Mouse (Mus musculus): ENCODE results near the gene Dnmt3a.

DNA sequence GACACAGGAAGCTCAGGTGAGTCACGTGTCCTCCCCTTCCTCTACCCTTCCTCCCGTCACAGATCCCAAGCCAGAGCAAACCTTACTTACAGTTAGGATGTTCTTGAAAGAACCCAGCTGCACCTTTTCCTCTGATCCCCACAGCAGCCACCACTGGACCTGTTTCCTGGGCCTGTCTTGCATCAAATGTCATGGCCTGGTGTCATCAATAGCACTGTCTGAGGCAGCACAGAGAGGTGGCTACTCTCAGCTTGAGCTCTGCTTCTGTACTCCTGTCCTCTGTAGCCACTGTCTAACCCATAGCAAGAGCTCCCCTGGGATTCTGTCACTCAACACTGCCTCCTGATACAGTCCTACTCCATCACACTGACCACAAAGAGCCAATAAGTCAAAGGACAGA, 26.2 kb upstream of the Dnmt3a start:
- TF ChIP-seq EP300 (IDR thresholded peaks at IDR 0.05) = no peak
- TF ChIP-seq CTCF (IDR thresholded peaks at IDR 0.05) = no peak

All from lung, postnatal 0 days (tissue).